Mouse (Mus musculus) G1E (cell line): ENCODE results near the gene Gle1.

Source experiments
- CTCF ChIP-seq: IDR thresholded peaks from 2 replicates; pipeline ENCODE4 v1.5.1; 2012; ENCODE audit warnings: low read depth, low read length, inconsistent platforms, mixed read lengths
- GATA1 ChIP-seq: IDR thresholded peaks from 2 replicates; pipeline ENCODE4 v1.6.1; 2012; ENCODE audit warnings: borderline replicate concordance, low read length, inconsistent platforms, mixed read lengths
- POLR2AphosphoS5 ChIP-seq: IDR thresholded peaks from 2 replicates; pipeline ENCODE4 v1.6.1; 2012; ENCODE audit warnings: low read depth, low read length, inconsistent platforms; ENCODE audit not compliant: insufficient replicate concordance

DNA sequence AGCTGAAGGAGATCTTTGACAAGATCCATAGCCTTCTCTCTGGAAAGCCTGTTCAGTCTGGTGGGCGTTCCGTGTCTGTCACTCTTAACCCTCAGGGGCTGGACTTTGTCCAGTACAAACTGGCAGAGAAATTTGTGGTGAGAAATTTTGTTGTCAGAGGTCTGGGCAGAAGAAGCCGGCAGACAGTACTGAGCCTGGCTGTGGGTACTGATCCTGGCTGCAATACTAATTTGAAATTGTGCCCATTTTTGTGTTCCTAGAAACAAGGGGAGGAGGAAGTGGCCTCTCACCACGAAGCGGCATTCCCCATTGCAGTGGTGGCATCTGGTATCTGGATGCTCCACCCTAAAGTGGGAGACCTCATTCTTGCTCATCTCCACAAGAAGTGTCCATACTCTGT, 13.7 kb downstream of the Gle1 start:
- TF ChIP-seq POLR2AphosphoS5, result no peak
- no peak for TF ChIP-seq CTCF
- no peak for TF ChIP-seq GATA1
